Mouse (Mus musculus): ENCODE results near the gene Scn2a. TPM values are rescaled to one million over a fixed set of nuclear protein-coding genes. Genes with fewer than 3 reads are reported as not detected.
"Not testable (repeated sequence)": the region's sequence is repeated elsewhere in the genome, so short reads cannot be mapped to it uniquely, and the experiment has no call there.

Gene Scn2a
- polyA plus RNA-seq, 1 experiment: 0.08 TPM

GRCm38 (mm10) chr2:65745400-65745799 is 124.8 kb downstream of the Scn2a start:
- WGBS: 81% methylated on average over 5 of the region's 5 CpGs
- no peaks in the 10 kb centered on the region for H3K4me1 ChIP-seq (replicated peaks; ENCODE audit: control insufficient read depth, insufficient read depth, low read length)
- no peak overlapping the region for H3K4me3 ChIP-seq (ENCODE audit: control insufficient read depth, insufficient read depth, low read length)
- no peak for TF ChIP-seq POLR2A (IDR thresholded peaks at IDR 0.05; ENCODE audit: control insufficient read depth, extremely low read depth, insufficient read depth, low read length, poor library complexity)
- H3K27me3 ChIP-seq (ENCODE audit: control insufficient read depth, insufficient read depth, low read length): no peaks in the 10 kb centered on the region
- H3K36me3 ChIP-seq (ENCODE audit: control insufficient read depth, insufficient read depth, low read length): no peaks in the 10 kb centered on the region
- no peak overlapping the region for H3K27ac ChIP-seq (ENCODE audit: control insufficient read depth, insufficient read depth, low read length)
- DNase-seq: no peak

GRCm38 (mm10) chr2:65782442-65782841 is 161.9 kb downstream of the Scn2a start:
- TF ChIP-seq POLR2A (IDR thresholded peaks at IDR 0.05; ENCODE audit: control insufficient read depth, extremely low read depth, insufficient read depth, low read length, poor library complexity): no peak
- TF ChIP-seq CTCF (IDR thresholded peaks at IDR 0.05; ENCODE audit: borderline replicate concordance, control insufficient read depth, extremely low read depth, insufficient read depth, low read length, poor library complexity): no peak
- no peaks in the 10 kb centered on the region for H3K27me3 ChIP-seq (ENCODE audit: control insufficient read depth, insufficient read depth, low read length)
- no peak for DNase-seq
- 89% methylated on average over 7 of the region's 7 CpGs for WGBS
- H3K36me3 ChIP-seq (ENCODE audit: control insufficient read depth, insufficient read depth, low read length): no peaks in the 10 kb centered on the region
- H3K27ac ChIP-seq (ENCODE audit: control insufficient read depth, insufficient read depth, low read length): no peak overlapping the region
- H3K4me1 ChIP-seq (replicated peaks; ENCODE audit: control insufficient read depth, insufficient read depth, low read length): no peaks in the 10 kb centered on the region
- H3K4me3 ChIP-seq (ENCODE audit: control insufficient read depth, insufficient read depth, low read length): no peak overlapping the region

- no peak for DNase-seq
- Histone ChIP-seq H3K4me3 (ENCODE audit: control insufficient read depth, insufficient read depth, low read length) (no peak overlapping the region), H3K4me1 (replicated peaks; ENCODE audit: control insufficient read depth, insufficient read depth, low read length) (no peaks in the 10 kb centered on the region), H3K27me3 (ENCODE audit: control insufficient read depth, insufficient read depth, low read length) (no peaks in the 10 kb centered on the region), H3K27ac (ENCODE audit: control insufficient read depth, insufficient read depth, low read length) (no peak overlapping the region), H3K36me3 (ENCODE audit: control insufficient read depth, insufficient read depth, low read length) (no peaks in the 10 kb centered on the region)
- no peak for TF ChIP-seq POLR2A (IDR thresholded peaks at IDR 0.05; ENCODE audit: control insufficient read depth, extremely low read depth, insufficient read depth, low read length, poor library complexity)
- no peak for TF ChIP-seq CTCF (IDR thresholded peaks at IDR 0.05; ENCODE audit: borderline replicate concordance, control insufficient read depth, extremely low read depth, insufficient read depth, low read length, poor library complexity)
- WGBS: 52% methylated on average over 2 of the region's 2 CpGs
Observed at GRCm38 (mm10) chr2:65783392-65783791, 162.8 kb downstream of the Scn2a start.

GRCm38 (mm10) chr2:65792516-65792915 is 171.9 kb downstream of the Scn2a start:
- Histone ChIP-seq H3K4me1 (replicated peaks; ENCODE audit: control insufficient read depth, insufficient read depth, low read length) (no peaks in the 10 kb centered on the region), H3K36me3 (ENCODE audit: control insufficient read depth, insufficient read depth, low read length) (no peaks in the 10 kb centered on the region), H3K27me3 (ENCODE audit: control insufficient read depth, insufficient read depth, low read length) (no peaks in the 10 kb centered on the region), H3K27ac (ENCODE audit: control insufficient read depth, insufficient read depth, low read length) (no peak overlapping the region), H3K4me3 (ENCODE audit: control insufficient read depth, insufficient read depth, low read length) (no peak overlapping the region)
- 3% methylated on average over 3 of the region's 3 CpGs for WGBS
- no peak for DNase-seq
- TF ChIP-seq POLR2A (IDR thresholded peaks at IDR 0.05; ENCODE audit: control insufficient read depth, extremely low read depth, insufficient read depth, low read length, poor library complexity): no peak
- TF ChIP-seq CTCF (IDR thresholded peaks at IDR 0.05; ENCODE audit: borderline replicate concordance, control insufficient read depth, extremely low read depth, insufficient read depth, low read length, poor library complexity): no peak

- Histone ChIP-seq H3K27me3 (ENCODE audit: control insufficient read depth, insufficient read depth, low read length) (no peaks in the 10 kb centered on the region), H3K4me3 (ENCODE audit: control insufficient read depth, insufficient read depth, low read length) (no peak overlapping the region), H3K27ac (ENCODE audit: control insufficient read depth, insufficient read depth, low read length) (no peak overlapping the region), H3K36me3 (ENCODE audit: control insufficient read depth, insufficient read depth, low read length) (no peaks in the 10 kb centered on the region), H3K4me1 (replicated peaks; ENCODE audit: control insufficient read depth, insufficient read depth, low read length) (no peaks in the 10 kb centered on the region)
- 76% methylated on average over 2 of the region's 2 CpGs for WGBS
- DNase-seq: no peak
- TF ChIP-seq CTCF (IDR thresholded peaks at IDR 0.05; ENCODE audit: borderline replicate concordance, control insufficient read depth, extremely low read depth, insufficient read depth, low read length, poor library complexity): no peak
- TF ChIP-seq POLR2A (IDR thresholded peaks at IDR 0.05; ENCODE audit: control insufficient read depth, extremely low read depth, insufficient read depth, low read length, poor library complexity): no peak
Observed at GRCm38 (mm10) chr2:65793593-65793992, 173.0 kb downstream of the Scn2a start.

GRCm38 (mm10) chr2:65801054-65801709 is 180.6 kb downstream of the Scn2a start:
- H3K27ac ChIP-seq (ENCODE audit: control insufficient read depth, insufficient read depth, low read length): no peak overlapping the region
- TF ChIP-seq POLR2A (IDR thresholded peaks at IDR 0.05; ENCODE audit: control insufficient read depth, extremely low read depth, insufficient read depth, low read length, poor library complexity) (no peak), CTCF (IDR thresholded peaks at IDR 0.05; ENCODE audit: borderline replicate concordance, control insufficient read depth, extremely low read depth, insufficient read depth, low read length, poor library complexity) (no peak)
- no peaks in the 10 kb centered on the region for H3K36me3 ChIP-seq (ENCODE audit: control insufficient read depth, insufficient read depth, low read length)
- no peak for DNase-seq
- WGBS: 88% methylated on average over 1 of the region's 1 CpGs
- H3K4me3 ChIP-seq (ENCODE audit: control insufficient read depth, insufficient read depth, low read length): no peak overlapping the region
- H3K27me3 ChIP-seq (ENCODE audit: control insufficient read depth, insufficient read depth, low read length): no peaks in the 10 kb centered on the region
- no peaks in the 10 kb centered on the region for H3K4me1 ChIP-seq (replicated peaks; ENCODE audit: control insufficient read depth, insufficient read depth, low read length)

GRCm38 (mm10) chr2:65806556-65806955 is 186.0 kb downstream of the Scn2a start:
- no peak for DNase-seq
- no peaks in the 10 kb centered on the region for H3K27me3 ChIP-seq (ENCODE audit: control insufficient read depth, insufficient read depth, low read length)
- 93% methylated on average over 6 of the region's 6 CpGs for WGBS
- no peaks in the 10 kb centered on the region for H3K36me3 ChIP-seq (ENCODE audit: control insufficient read depth, insufficient read depth, low read length)
- TF ChIP-seq POLR2A (IDR thresholded peaks at IDR 0.05; ENCODE audit: control insufficient read depth, extremely low read depth, insufficient read depth, low read length, poor library complexity) (no peak), CTCF (IDR thresholded peaks at IDR 0.05; ENCODE audit: borderline replicate concordance, control insufficient read depth, extremely low read depth, insufficient read depth, low read length, poor library complexity) (no peak)
- no peaks in the 10 kb centered on the region for H3K4me1 ChIP-seq (replicated peaks; ENCODE audit: control insufficient read depth, insufficient read depth, low read length)
- no peak overlapping the region for H3K4me3 ChIP-seq (ENCODE audit: control insufficient read depth, insufficient read depth, low read length)
- H3K27ac ChIP-seq (ENCODE audit: control insufficient read depth, insufficient read depth, low read length): no peak overlapping the region

GRCm38 (mm10) chr2:65811203-65811602 is 190.6 kb downstream of the Scn2a start:
- not testable (repeated sequence) for DNase-seq; H3K27ac ChIP-seq (ENCODE audit: control insufficient read depth, insufficient read depth, low read length); H3K4me3 ChIP-seq (ENCODE audit: control insufficient read depth, insufficient read depth, low read length); H3K4me1 ChIP-seq (replicated peaks; ENCODE audit: control insufficient read depth, insufficient read depth, low read length); H3K27me3 ChIP-seq (ENCODE audit: control insufficient read depth, insufficient read depth, low read length); H3K36me3 ChIP-seq (ENCODE audit: control insufficient read depth, insufficient read depth, low read length)
- 81% methylated on average over 6 of the region's 6 CpGs for WGBS

Measured in thymus, adult 2 months (tissue).